Mouse (Mus musculus): Measurements from ENCODE around the gene Pan2. TPM values are rescaled to one million over a fixed set of nuclear protein-coding genes. Genes with fewer than 3 reads are reported as not detected.

Gene Pan2
- polyA plus RNA-seq, 1 experiment from 2014 or later: 17.7 TPM

DNA sequence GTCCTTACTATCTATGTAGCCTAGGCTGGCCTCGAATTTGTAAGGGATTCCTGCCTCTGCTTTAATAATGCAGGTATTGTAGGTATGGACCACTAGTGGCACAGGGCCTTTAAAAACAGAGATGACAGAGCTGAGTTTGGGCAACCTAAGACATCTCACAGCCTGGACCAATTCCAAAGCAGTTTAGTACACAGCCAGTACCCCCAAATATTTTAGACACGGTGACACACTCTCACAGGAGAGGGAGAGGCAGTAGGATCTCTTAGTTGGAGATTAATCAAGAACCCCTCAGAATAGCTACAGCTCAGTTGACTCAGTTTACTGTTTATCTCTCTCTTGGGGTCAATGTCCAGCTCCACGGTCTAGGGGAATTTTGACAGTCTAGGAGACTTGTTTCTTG, 778 bp upstream of the Pan2 start:
- peak overlapping the region; percentile 98 for H3K27ac ChIP-seq
- H3K27me3 ChIP-seq (ENCODE audit: control insufficient read depth, insufficient read depth, low read length): no peaks in the 10 kb centered on the region
- DNase-seq (ENCODE audit: low spot score) (no peak), ATAC-seq (ENCODE audit: low FRiP score) (no peak)
- H3K4me2 ChIP-seq (replicated peaks): peak overlapping the region; percentile 68
- H3K9ac ChIP-seq: peak overlapping the region; percentile 88
- 37% methylated on average over 3 of the region's 3 CpGs for WGBS
- no peaks in the 10 kb centered on the region for H3K9me3 ChIP-seq (ENCODE audit: control insufficient read depth, low read length)
- H3K4me1 ChIP-seq (replicated peaks; ENCODE audit: control insufficient read depth, insufficient read depth, low read length): peaks cover 18% of the 10 kb centered on the region
- no peaks in the 10 kb centered on the region for H3K36me3 ChIP-seq (replicated peaks; ENCODE audit: control insufficient read depth, insufficient read depth)
- peak overlapping the region; percentile 57 for H3K4me3 ChIP-seq (replicated peaks; ENCODE audit: low read length)

DNA sequence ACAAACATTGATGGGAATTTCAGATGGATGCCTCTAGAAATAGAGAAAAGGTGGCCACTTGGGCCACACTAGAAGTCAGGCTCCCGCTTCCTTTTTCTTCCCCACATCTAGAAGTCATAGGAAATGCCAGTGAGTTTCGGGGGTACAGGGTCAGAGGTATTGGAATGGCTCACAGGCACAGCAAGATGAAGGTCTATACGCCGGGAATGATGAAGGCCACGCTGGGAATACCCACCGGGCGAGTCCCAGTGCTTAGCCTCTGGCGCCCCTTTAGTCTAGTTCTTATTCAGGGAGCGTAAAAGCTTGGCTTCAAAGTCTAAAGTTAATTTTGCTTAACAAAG, 380 bp upstream of the Pan2 start:
- ATAC-seq (ENCODE audit: low FRiP score) (peak; percentile 29), DNase-seq (ENCODE audit: low spot score) (no peak)
- under 1% methylated on average over 9 of the region's 9 CpGs for WGBS
- H3K4me3 ChIP-seq (replicated peaks; ENCODE audit: low read length): peak overlapping the region; percentile 57
- no peaks in the 10 kb centered on the region for H3K36me3 ChIP-seq (replicated peaks; ENCODE audit: control insufficient read depth, insufficient read depth)
- H3K9me3 ChIP-seq (ENCODE audit: control insufficient read depth, low read length): no peaks in the 10 kb centered on the region
- H3K27me3 ChIP-seq (ENCODE audit: control insufficient read depth, insufficient read depth, low read length): no peaks in the 10 kb centered on the region
- H3K4me1 ChIP-seq (replicated peaks; ENCODE audit: control insufficient read depth, insufficient read depth, low read length): peaks cover 18% of the 10 kb centered on the region
- H3K9ac ChIP-seq: peak overlapping the region; percentile 88
- H3K27ac ChIP-seq: peak overlapping the region; percentile 98
- H3K4me2 ChIP-seq (replicated peaks): peak overlapping the region; percentile 68

DNA sequence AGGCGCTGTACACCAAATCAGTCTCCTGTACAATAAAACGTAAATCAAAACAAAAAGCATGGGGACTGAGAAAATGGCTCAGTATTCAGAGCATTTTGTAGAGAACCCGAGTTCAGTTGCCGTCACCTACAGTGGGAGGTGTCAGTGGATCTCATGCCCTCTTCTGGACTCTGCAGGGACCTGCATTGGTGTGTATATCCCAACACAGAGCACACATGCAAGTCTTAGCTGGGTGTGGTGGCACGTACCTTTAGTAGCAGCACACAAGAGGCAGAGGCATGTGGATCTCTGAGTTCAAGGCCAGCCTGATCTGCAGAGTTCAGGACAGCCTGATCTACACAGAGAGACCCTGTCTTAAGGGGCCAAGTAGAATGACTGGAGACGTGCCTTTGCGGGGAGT, 6.5 kb downstream of the Pan2 start:
- H3K4me2 ChIP-seq (replicated peaks): no peak overlapping the region
- peaks cover 2% of the 10 kb centered on the region; the same call in 1 of the 2 replicates for H3K4me1 ChIP-seq (replicated peaks; ENCODE audit: control insufficient read depth, insufficient read depth, low read length)
- no peaks in the 10 kb centered on the region for H3K9me3 ChIP-seq (ENCODE audit: control insufficient read depth, low read length)
- peaks cover 63% of the 10 kb centered on the region for H3K36me3 ChIP-seq (replicated peaks; ENCODE audit: control insufficient read depth, insufficient read depth)
- no peaks in the 10 kb centered on the region for H3K27me3 ChIP-seq (ENCODE audit: control insufficient read depth, insufficient read depth, low read length)
- no peak overlapping the region for H3K27ac ChIP-seq
- WGBS: 86% methylated on average over 7 of the region's 7 CpGs
- ATAC-seq (ENCODE audit: low FRiP score) (no peak), DNase-seq (ENCODE audit: low spot score) (no peak)
- H3K9ac ChIP-seq: no peak overlapping the region
- no peak overlapping the region for H3K4me3 ChIP-seq (replicated peaks; ENCODE audit: low read length)

DNA sequence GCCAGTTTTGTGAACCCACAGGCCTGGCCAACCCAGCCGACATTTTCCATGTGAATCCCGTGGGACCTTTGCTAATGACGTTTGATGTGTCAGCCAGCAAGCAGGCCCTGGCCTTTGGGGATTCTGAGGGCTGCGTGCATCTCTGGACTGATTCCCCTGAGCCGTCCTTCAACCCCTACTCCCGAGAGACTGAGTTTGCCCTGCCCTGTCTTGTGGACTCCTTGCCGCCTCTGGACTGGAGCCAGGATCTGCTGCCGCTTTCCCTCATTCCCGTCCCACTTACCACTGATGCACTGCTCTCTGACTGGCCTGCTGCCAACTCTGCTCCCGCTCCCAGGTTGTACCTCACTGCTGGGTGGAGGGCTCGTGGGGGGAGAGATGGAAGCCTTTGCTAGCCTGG, 7.0 kb downstream of the Pan2 start:
- Histone ChIP-seq H3K27me3 (ENCODE audit: control insufficient read depth, insufficient read depth, low read length) (no peaks in the 10 kb centered on the region), H3K27ac (no peak overlapping the region; the same call in 1 of the 2 replicates), H3K36me3 (replicated peaks; ENCODE audit: control insufficient read depth, insufficient read depth) (peaks cover 68% of the 10 kb centered on the region), H3K9me3 (ENCODE audit: control insufficient read depth, low read length) (no peaks in the 10 kb centered on the region), H3K4me3 (replicated peaks; ENCODE audit: low read length) (no peak overlapping the region), H3K9ac (no peak overlapping the region), H3K4me2 (replicated peaks) (no peak overlapping the region), H3K4me1 (replicated peaks; ENCODE audit: control insufficient read depth, insufficient read depth, low read length) (no peaks in the 10 kb centered on the region)
- WGBS: 49% methylated on average over 11 of the region's 11 CpGs
- ATAC-seq (ENCODE audit: low FRiP score): no peak
- no peak for DNase-seq (ENCODE audit: low spot score)

DNA sequence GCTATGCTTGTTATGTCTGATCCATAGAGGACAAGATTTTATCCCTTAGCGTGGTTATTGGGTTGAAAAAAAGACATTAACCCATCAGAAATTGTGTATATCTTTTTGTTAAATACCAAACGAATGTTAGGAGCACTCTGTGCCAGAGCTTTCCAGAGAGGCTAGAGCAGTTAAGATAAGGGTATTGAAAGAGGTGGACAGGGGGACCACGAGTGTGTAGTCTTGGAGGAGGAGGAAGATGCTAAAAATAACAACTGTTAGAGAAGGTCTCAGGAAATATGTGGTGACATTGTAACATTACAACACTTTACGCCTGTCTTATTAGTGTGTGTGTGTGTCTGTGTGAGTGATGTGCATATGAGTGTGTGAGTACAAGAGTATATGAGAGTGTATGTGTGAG, 7.8 kb downstream of the Pan2 start:
- no peak overlapping the region for H3K27ac ChIP-seq
- no peak overlapping the region for H3K4me2 ChIP-seq (replicated peaks)
- ATAC-seq (ENCODE audit: low FRiP score): no peak
- H3K36me3 ChIP-seq (replicated peaks; ENCODE audit: control insufficient read depth, insufficient read depth): peaks cover 75% of the 10 kb centered on the region
- H3K4me1 ChIP-seq (replicated peaks; ENCODE audit: control insufficient read depth, insufficient read depth, low read length): no peaks in the 10 kb centered on the region
- no peaks in the 10 kb centered on the region for H3K9me3 ChIP-seq (ENCODE audit: control insufficient read depth, low read length)
- 92% methylated on average over 4 of the region's 4 CpGs for WGBS
- no peaks in the 10 kb centered on the region for H3K27me3 ChIP-seq (ENCODE audit: control insufficient read depth, insufficient read depth, low read length)
- no peak overlapping the region for H3K9ac ChIP-seq
- DNase-seq (ENCODE audit: low spot score): no peak
- no peak overlapping the region for H3K4me3 ChIP-seq (replicated peaks; ENCODE audit: low read length)

DNA sequence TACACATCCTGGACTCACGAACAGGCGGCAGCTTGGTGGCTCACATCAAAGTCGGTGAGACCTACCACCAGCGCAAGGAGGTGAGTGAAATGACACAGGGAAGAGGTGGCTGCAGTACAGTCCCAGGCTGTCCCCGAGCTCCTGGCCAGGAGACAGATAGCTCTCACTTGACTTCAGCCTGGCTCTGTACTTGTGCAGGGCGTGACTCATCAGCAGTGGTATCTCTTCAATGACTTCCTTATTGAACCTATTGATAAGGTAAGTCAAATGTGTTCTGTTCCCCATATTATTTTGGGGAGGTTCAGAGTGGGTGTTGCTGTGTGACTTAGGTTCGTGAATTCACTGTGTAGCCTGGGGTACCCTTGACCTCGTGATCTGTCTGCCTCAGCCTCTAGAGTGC, 12.4 kb downstream of the Pan2 start:
- Histone ChIP-seq H3K27me3 (ENCODE audit: control insufficient read depth, insufficient read depth, low read length) (no peaks in the 10 kb centered on the region), H3K4me1 (replicated peaks; ENCODE audit: control insufficient read depth, insufficient read depth, low read length) (no peaks in the 10 kb centered on the region), H3K27ac (no peak overlapping the region), H3K9ac (no peak overlapping the region), H3K4me3 (replicated peaks; ENCODE audit: low read length) (no peak overlapping the region), H3K4me2 (replicated peaks) (no peak overlapping the region), H3K36me3 (replicated peaks; ENCODE audit: control insufficient read depth, insufficient read depth) (peaks cover 97% of the 10 kb centered on the region), H3K9me3 (ENCODE audit: control insufficient read depth, low read length) (no peaks in the 10 kb centered on the region)
- WGBS: 95% methylated on average over 8 of the region's 8 CpGs
- ATAC-seq (ENCODE audit: low FRiP score) (no peak), DNase-seq (ENCODE audit: low spot score) (no peak)

DNA sequence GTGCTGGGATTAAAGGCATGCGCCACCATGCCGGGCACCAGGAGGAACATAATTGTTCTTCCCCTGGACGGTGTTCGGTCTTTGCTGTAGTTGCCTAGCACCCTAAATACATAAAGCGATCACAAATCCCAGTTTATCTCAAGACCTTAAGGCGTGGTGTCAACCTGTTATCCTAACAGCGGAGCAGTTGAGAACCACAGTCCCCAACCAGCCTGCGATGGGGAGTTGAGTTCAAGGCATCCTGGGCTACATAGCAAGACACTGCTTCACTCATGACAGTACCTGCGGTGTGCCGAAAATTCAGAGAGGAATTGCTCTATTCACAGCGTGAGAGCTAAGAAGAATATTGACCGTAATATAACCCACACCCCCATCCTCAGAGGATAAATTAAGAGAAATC, 18.5 kb downstream of the Pan2 start:
- ATAC-seq (ENCODE audit: low FRiP score) (no peak), DNase-seq (ENCODE audit: low spot score) (no peak)
- peaks cover 19% of the 10 kb centered on the region for H3K4me1 ChIP-seq (replicated peaks; ENCODE audit: control insufficient read depth, insufficient read depth, low read length)
- H3K9ac ChIP-seq: peak overlapping the region; percentile 82
- no peaks in the 10 kb centered on the region for H3K27me3 ChIP-seq (ENCODE audit: control insufficient read depth, insufficient read depth, low read length)
- peak overlapping the region; percentile 67 for H3K4me3 ChIP-seq (replicated peaks; ENCODE audit: low read length)
- WGBS: 61% methylated on average over 12 of the region's 12 CpGs
- H3K36me3 ChIP-seq (replicated peaks; ENCODE audit: control insufficient read depth, insufficient read depth): peaks cover 56% of the 10 kb centered on the region
- no peaks in the 10 kb centered on the region for H3K9me3 ChIP-seq (ENCODE audit: control insufficient read depth, low read length)
- H3K27ac ChIP-seq: peak overlapping the region; percentile 93; the same call in 1 of the 2 replicates
- H3K4me2 ChIP-seq (replicated peaks): peak overlapping the region; percentile 74

DNA sequence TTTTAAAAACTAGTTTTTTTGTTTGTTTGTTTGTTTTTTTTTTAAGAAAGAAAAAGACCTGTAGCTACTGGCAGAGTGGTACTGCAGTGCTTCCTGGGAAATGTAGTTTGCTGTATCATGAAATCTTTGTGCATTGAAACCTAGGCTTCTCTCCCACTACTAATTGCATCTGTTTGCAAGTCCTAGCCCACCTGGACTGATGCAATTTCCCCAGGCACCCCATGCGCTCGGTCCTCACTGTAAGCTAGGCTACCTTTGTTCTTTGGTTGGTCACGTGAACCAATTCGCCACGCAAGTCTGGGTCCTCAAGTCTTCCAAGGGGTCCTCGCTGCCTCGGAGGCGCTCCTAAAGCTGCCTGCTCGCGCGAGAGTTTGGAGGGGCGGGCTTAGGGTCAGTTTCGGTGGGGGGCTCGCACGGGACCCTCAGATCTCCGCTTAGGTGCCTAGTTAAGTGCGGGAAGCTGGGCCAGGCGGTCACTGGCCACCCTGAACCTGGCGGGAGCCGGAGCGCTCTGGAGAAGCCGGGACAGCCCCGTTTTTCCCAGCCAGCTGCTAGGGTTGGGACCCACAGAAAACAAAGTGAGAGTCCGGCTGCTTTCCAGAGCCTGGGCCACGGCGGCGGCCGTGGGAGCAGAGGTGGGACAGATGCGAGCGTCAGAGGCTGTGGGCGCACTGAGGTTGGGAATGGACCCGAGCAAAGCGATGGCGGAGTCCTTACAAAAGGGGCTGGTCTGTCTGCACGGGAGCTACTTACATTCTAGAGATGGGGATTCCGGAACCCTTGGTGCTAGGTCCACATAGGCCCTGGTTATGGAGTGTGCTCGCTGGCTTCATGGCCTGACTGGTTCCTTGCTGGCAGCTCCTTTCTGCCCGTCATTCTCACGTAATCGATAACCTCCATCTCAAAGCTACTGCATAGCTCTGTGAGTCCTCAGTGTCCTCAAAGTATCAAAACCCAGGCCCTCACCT, 19.3 kb downstream of the Pan2 start, which contains the start of gene Cnpy2:
Gene Cnpy2, plus strand, starts transcription at position 319 of the 968 bp plus-strand sequence.
- under 1% methylated on average over 40 of the region's 40 CpGs for WGBS
- Histone ChIP-seq H3K4me1 (replicated peaks; ENCODE audit: control insufficient read depth, insufficient read depth, low read length) (peaks cover 19% of the 10 kb centered on the region), H3K36me3 (replicated peaks; ENCODE audit: control insufficient read depth, insufficient read depth) (peaks cover 56% of the 10 kb centered on the region), H3K9me3 (ENCODE audit: control insufficient read depth, low read length) (no peaks in the 10 kb centered on the region), H3K27me3 (ENCODE audit: control insufficient read depth, insufficient read depth, low read length) (no peaks in the 10 kb centered on the region), H3K4me2 (replicated peaks) (peak within 1 kb of the TSS; percentile 74), H3K4me3 (replicated peaks; ENCODE audit: low read length) (peak within 1 kb of the TSS; percentile 67), H3K27ac (peak within 1 kb of the TSS; percentile 93), H3K9ac (peak within 1 kb of the TSS; percentile 82)
- peak; percentile 95 for ATAC-seq (ENCODE audit: low FRiP score)
- peak; percentile 91 for DNase-seq (ENCODE audit: low spot score)

DNA sequence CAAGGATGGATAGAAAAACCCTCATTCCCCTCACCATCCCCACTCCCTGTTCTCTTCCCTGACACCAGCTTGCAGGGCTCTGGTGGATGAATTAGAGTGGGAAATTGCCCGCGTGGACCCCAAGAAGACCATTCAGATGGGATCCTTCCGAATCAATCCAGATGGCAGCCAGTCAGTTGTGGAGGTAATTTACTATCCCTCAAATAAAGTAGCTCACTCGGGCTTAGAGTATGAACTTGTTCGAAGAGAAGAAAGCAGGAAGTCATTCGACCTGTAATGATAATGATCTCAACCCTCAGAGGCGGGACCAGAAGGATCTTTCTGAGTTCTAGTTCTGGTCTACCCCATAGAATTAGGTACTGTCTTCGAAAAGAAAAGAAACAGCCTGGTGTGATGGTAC, 20.4 kb downstream of the Pan2 start:
- 83% methylated on average over 8 of the region's 8 CpGs for WGBS
- Histone ChIP-seq H3K27ac (0 out of 2 replicates have a peak overlapping the region, but pooled peaks have one; percentile 93), H3K9me3 (ENCODE audit: control insufficient read depth, low read length) (no peaks in the 10 kb centered on the region), H3K9ac (peak overlapping the region; percentile 82), H3K4me1 (replicated peaks; ENCODE audit: control insufficient read depth, insufficient read depth, low read length) (peaks cover 19% of the 10 kb centered on the region), H3K4me3 (replicated peaks; ENCODE audit: low read length) (peak overlapping the region; percentile 67), H3K27me3 (ENCODE audit: control insufficient read depth, insufficient read depth, low read length) (no peaks in the 10 kb centered on the region), H3K36me3 (replicated peaks; ENCODE audit: control insufficient read depth, insufficient read depth) (peaks cover 55% of the 10 kb centered on the region), H3K4me2 (replicated peaks) (peak overlapping the region; percentile 74)
- ATAC-seq (ENCODE audit: low FRiP score): no peak
- DNase-seq (ENCODE audit: low spot score): no peak
